Mouse (Mus musculus): ENCODE data around the gene Hist2h3c2. TPM values are rescaled to one million over a fixed set of nuclear protein-coding genes. Genes with fewer than 3 reads are reported as not detected.
A peak's percentile ranks its signal among the peaks of the same experiment; 100 is the strongest.

Hist2h3c2 gene
- polyA plus RNA-seq, 1 experiment from 2014 or later: 6.4 TPM

DNA sequence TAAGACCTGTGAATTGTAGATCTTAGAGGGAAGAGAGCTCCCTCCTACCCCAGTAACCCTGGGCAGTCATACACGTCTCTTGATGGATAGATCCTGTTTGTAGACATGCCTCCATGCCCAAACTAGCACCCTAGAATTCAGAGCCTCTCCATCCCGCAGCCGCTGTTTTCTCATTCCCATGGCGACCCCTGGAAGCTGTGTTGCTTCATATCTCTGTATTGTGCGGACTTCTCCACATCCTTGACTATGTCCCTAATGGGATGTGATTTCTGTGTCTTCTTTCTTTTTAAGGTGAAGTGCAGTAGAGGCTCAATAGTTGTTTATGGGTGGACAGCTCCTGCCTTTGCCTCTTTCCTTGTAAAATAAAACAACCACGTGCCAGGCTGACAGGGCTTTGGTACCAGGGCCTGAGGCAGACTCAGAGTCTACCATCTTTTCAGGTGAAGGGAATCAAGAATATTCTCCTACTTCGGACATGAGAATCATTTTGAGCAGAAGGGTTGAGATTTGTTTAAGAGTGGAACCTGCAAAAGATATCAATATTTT lies 25.6 kb upstream of the Hist2h3c2 start:
- no peaks in the 10 kb centered on the region for H3K9me3 ChIP-seq (ENCODE audit: control insufficient read depth, low read length)
- peak overlapping the region; percentile 82 for H3K9ac ChIP-seq (ENCODE audit: low read length)
- ATAC-seq (ENCODE audit: insufficient number of reproducible peaks, insufficient read depth, low FRiP score, low read depth): no peak
- peak overlapping the region in 1 of 2 experiments; percentile 54; a peak in 2 of 4 replicates for H3K4me3 ChIP-seq (ENCODE audit: control insufficient read depth in 1 of 2, insufficient read depth in 1 of 2, low read depth in 1 of 2, low read length in 2 of 2)
- 82% methylated on average over 7 of the region's 7 CpGs for WGBS
- H3K4me1 ChIP-seq (ENCODE audit: control insufficient read depth in 2 of 2, insufficient read depth in 2 of 2, low read length in 2 of 2): peaks cover 13 to 19% of the 10 kb centered on the region in 2 experiments
- no peaks in the 10 kb centered on the region for H3K36me3 ChIP-seq (ENCODE audit: control insufficient read depth, insufficient read depth, low read length)
- H3K27ac ChIP-seq (replicated peaks in 1 of 2; ENCODE audit: control insufficient read depth in 1 of 2, insufficient read depth in 1 of 2, low read depth in 2 of 2, low read length in 2 of 2): peak overlapping the region; percentile 97 to 99
- H3K27me3 ChIP-seq (ENCODE audit: control insufficient read depth, insufficient read depth, low read length): no peaks in the 10 kb centered on the region
- H3K4me2 ChIP-seq (ENCODE audit: low read length): peak overlapping the region; percentile 71

DNA sequence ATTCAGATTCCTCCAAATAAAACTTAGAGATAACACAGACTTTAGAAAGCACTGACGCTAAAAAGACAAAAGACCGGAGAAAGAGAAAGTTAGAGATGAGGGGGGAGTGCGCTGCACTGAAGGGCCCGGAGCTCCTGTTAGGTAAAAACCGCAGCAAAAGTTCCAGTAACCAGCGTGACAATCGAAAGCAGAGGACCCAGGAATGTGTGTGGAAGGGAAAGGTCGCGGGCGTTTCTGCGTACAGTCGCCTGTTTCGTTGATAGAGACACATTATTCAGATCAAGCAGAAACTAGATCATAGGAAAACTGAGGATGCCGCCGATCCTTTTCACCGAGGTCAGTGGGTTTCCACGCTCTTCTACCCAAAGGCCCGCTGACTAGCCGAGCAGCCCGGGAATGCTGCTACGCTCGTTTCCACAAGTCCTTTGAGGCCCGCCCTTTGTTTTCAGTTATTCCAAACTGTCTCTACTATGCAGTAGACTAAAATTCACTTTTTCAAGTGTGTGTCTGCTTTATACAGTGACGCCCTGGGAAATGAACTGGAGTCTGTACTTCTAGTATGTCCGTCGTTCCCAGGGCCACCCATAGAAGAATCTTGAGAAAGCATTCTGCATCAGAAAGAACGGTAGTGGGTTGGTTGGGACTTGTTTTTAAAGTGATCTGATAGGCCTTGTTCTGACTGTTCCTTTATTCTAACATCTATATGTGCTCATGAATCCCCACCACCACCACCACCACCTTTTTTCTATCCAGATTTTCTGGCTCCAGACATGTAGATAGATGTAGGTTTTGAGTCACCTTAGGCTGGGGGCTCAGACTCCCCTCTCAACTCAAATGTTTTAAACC lies 24.9 kb upstream of the Hist2h3c2 start:
- WGBS: 8% methylated on average over 27 of the region's 27 CpGs
- H3K36me3 ChIP-seq (ENCODE audit: control insufficient read depth, insufficient read depth, low read length): no peaks in the 10 kb centered on the region
- peak overlapping the region; percentile 97 to 99 for H3K27ac ChIP-seq (replicated peaks in 1 of 2; ENCODE audit: control insufficient read depth in 1 of 2, insufficient read depth in 1 of 2, low read depth in 2 of 2, low read length in 2 of 2)
- no peak for ATAC-seq (ENCODE audit: insufficient number of reproducible peaks, insufficient read depth, low FRiP score, low read depth)
- peak overlapping the region; percentile 71 for H3K4me2 ChIP-seq (ENCODE audit: low read length)
- H3K9me3 ChIP-seq (ENCODE audit: control insufficient read depth, low read length): no peaks in the 10 kb centered on the region
- peak overlapping the region; percentile 54 to 58 for H3K4me3 ChIP-seq (ENCODE audit: control insufficient read depth in 1 of 2, insufficient read depth in 1 of 2, low read depth in 1 of 2, low read length in 2 of 2)
- peaks cover 13 to 19% of the 10 kb centered on the region in 2 experiments for H3K4me1 ChIP-seq (ENCODE audit: control insufficient read depth in 2 of 2, insufficient read depth in 2 of 2, low read length in 2 of 2)
- no peaks in the 10 kb centered on the region for H3K27me3 ChIP-seq (ENCODE audit: control insufficient read depth, insufficient read depth, low read length)
- H3K9ac ChIP-seq (ENCODE audit: low read length): peak overlapping the region; percentile 82

DNA sequence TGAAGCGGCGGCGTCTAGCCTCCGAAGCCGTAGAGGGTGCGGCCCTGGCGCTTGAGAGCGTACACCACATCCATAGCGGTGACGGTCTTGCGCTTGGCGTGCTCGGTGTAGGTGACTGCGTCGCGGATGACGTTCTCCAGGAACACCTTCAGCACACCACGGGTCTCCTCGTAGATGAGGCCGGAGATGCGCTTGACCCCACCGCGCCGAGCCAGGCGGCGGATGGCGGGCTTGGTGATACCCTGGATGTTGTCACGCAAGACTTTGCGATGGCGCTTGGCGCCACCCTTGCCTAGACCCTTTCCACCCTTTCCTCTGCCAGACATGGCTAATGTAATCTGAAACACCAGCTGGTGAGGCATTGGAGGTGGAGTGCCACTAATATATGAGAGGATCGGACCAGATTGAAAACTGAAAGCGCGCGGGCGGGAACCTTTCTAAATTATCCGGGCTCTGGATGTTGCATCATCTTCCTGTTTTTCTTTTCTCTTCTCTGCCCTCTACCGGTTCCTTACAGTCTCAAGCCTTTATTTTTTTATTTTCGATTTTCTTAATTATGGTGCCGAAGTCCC lies 24.1 kb upstream of the Hist2h3c2 start, which contains the start of gene Hist2h4:
TSS of gene Hist2h4 (minus strand) at position 333 of the 572 bp plus-strand sequence.
- peak within 1 kb of the TSS; percentile 82 for H3K9ac ChIP-seq (ENCODE audit: low read length)
- WGBS: under 1% methylated on average over 40 of the region's 40 CpGs
- H3K4me2 ChIP-seq (ENCODE audit: low read length): peak within 1 kb of the TSS; percentile 71
- H3K9me3 ChIP-seq (ENCODE audit: control insufficient read depth, low read length): no peaks in the 10 kb centered on the region
- peak within 1 kb of the TSS; percentile 54 to 83 for H3K4me3 ChIP-seq (ENCODE audit: control insufficient read depth in 1 of 2, insufficient read depth in 1 of 2, low read depth in 1 of 2, low read length in 2 of 2)
- no peaks in the 10 kb centered on the region for H3K27me3 ChIP-seq (ENCODE audit: control insufficient read depth, insufficient read depth, low read length)
- H3K4me1 ChIP-seq (ENCODE audit: control insufficient read depth in 2 of 2, insufficient read depth in 2 of 2, low read length in 2 of 2): peaks cover 13 to 17% of the 10 kb centered on the region in 2 experiments
- H3K27ac ChIP-seq (replicated peaks in 1 of 2; ENCODE audit: control insufficient read depth in 1 of 2, insufficient read depth in 1 of 2, low read depth in 2 of 2, low read length in 2 of 2): peak within 1 kb of the TSS; percentile 97 to 99
- ATAC-seq (ENCODE audit: insufficient number of reproducible peaks, insufficient read depth, low FRiP score, low read depth): peak; percentile 86
- no peaks in the 10 kb centered on the region for H3K36me3 ChIP-seq (ENCODE audit: control insufficient read depth, insufficient read depth, low read length)

DNA sequence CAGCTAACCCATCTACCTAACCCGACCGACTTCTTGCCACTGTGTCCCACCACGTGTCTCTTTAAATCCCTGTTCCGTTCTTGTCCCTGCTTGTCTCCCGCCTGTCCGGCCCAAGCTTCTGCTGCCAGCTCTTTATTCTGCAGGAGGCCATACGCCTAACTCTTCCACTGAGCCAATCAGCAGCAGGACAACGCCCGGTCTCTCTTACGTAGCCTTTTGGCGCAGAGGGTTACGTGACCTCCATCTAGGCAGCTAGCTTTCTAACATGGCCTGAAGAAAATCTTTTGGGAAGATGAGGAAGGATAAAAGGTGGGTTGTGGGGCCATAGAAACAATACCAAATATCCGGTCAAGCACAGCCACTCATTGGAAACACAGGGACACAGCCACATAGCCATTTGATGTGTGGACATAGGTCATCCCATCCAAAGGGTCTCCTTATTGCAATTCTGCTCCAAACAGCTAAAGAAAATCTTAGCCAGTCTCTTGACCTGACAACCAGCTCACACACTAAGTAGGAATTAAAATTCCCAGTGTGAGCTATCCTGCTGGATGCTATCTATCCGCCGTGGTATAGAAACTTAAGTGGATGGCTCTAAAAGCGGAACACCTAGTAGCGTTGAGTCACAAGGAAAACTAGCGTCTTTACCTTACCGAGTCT lies 23.4 kb upstream of the Hist2h3c2 start:
- H3K27me3 ChIP-seq (ENCODE audit: control insufficient read depth, insufficient read depth, low read length): no peaks in the 10 kb centered on the region
- H3K36me3 ChIP-seq (ENCODE audit: control insufficient read depth, insufficient read depth, low read length): no peaks in the 10 kb centered on the region
- peak overlapping the region; percentile 93 to 97 for H3K27ac ChIP-seq (replicated peaks in 1 of 2; ENCODE audit: control insufficient read depth in 1 of 2, insufficient read depth in 1 of 2, low read depth in 2 of 2, low read length in 2 of 2)
- 1% methylated on average over 19 of the region's 19 CpGs for WGBS
- peaks cover 13 to 14% of the 10 kb centered on the region in 2 experiments for H3K4me1 ChIP-seq (ENCODE audit: control insufficient read depth in 2 of 2, insufficient read depth in 2 of 2, low read length in 2 of 2)
- H3K9me3 ChIP-seq (ENCODE audit: control insufficient read depth, low read length): no peaks in the 10 kb centered on the region
- ATAC-seq (ENCODE audit: insufficient number of reproducible peaks, insufficient read depth, low FRiP score, low read depth): peak; percentile 80
- peak overlapping the region; percentile 71 for H3K4me2 ChIP-seq (ENCODE audit: low read length)
- peak overlapping the region; percentile 82 for H3K9ac ChIP-seq (ENCODE audit: low read length)
- peak overlapping the region; percentile 54 to 83 for H3K4me3 ChIP-seq (ENCODE audit: control insufficient read depth in 1 of 2, insufficient read depth in 1 of 2, low read depth in 1 of 2, low read length in 2 of 2)

DNA sequence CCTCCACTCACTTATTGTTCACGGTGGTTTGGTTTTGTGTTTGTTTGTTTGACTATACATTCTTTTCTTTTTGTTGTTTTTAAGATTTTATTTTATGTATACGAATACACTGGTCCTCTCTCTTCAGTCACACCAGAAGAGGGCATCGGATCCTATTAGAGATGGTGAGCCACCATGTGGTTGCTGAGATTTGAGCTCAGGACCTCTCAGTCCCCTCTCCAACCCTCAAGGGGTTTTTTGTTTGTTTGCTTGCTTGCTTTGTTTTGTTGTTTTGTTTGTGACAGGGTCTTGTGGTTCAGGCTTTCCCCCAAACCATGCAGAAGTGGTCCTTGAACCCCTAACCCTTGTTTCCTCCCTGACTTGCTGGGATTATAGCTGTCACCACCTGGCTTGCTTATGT lies 22.7 kb upstream of the Hist2h3c2 start:
- Histone ChIP-seq H3K36me3 (ENCODE audit: control insufficient read depth, insufficient read depth, low read length) (no peaks in the 10 kb centered on the region), H3K27ac (replicated peaks in 1 of 2; ENCODE audit: control insufficient read depth in 1 of 2, insufficient read depth in 1 of 2, low read depth in 2 of 2, low read length in 2 of 2) (peak overlapping the region; percentile 93 to 97), H3K4me2 (ENCODE audit: low read length) (peak overlapping the region; percentile 71), H3K9me3 (ENCODE audit: control insufficient read depth, low read length) (no peaks in the 10 kb centered on the region), H3K4me1 (ENCODE audit: control insufficient read depth in 2 of 2, insufficient read depth in 2 of 2, low read length in 2 of 2) (peaks cover 13 to 14% of the 10 kb centered on the region in 2 experiments), H3K9ac (ENCODE audit: low read length) (peak overlapping the region; percentile 82), H3K27me3 (ENCODE audit: control insufficient read depth, insufficient read depth, low read length) (no peaks in the 10 kb centered on the region), H3K4me3 (ENCODE audit: control insufficient read depth in 1 of 2, insufficient read depth in 1 of 2, low read depth in 1 of 2, low read length in 2 of 2) (no peak overlapping the region; a peak in 1 of 4 replicates)
- ATAC-seq (ENCODE audit: insufficient number of reproducible peaks, insufficient read depth, low FRiP score, low read depth): no peak
- WGBS: 67% methylated on average over 3 of the region's 3 CpGs

DNA sequence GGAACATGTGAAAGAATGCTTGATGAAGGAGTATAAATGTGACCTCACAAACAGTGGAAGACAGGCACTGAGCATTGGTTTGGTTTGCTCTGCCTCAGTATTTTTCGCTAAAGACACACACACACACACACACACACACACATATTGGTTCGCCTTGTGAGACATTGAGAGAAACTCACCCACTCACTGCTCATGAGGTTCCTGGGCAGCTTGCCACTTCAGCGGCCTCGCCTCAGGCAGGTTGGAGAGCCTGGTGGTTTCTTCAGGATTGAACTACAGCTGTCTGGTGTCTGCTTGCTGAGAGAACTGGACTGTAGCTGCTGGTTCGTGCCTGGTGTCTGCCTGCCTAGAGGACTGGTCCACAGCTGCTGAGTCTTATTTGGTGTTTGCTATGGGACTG lies 21.3 kb upstream of the Hist2h3c2 start:
- Histone ChIP-seq H3K4me2 (ENCODE audit: low read length) (no peak overlapping the region), H3K27ac (replicated peaks in 1 of 2; ENCODE audit: control insufficient read depth in 1 of 2, insufficient read depth in 1 of 2, low read depth in 2 of 2, low read length in 2 of 2) (no peak overlapping the region), H3K27me3 (ENCODE audit: control insufficient read depth, insufficient read depth, low read length) (no peaks in the 10 kb centered on the region), H3K9me3 (ENCODE audit: control insufficient read depth, low read length) (no peaks in the 10 kb centered on the region), H3K4me1 (ENCODE audit: control insufficient read depth in 2 of 2, insufficient read depth in 2 of 2, low read length in 2 of 2) (peaks cover 13 to 14% of the 10 kb centered on the region in 2 experiments), H3K9ac (ENCODE audit: low read length) (no peak overlapping the region), H3K4me3 (ENCODE audit: control insufficient read depth in 1 of 2, insufficient read depth in 1 of 2, low read depth in 1 of 2, low read length in 2 of 2) (no peak overlapping the region), H3K36me3 (ENCODE audit: control insufficient read depth, insufficient read depth, low read length) (no peaks in the 10 kb centered on the region)
- WGBS: 87% methylated on average over 5 of the region's 5 CpGs
- no peak for ATAC-seq (ENCODE audit: insufficient number of reproducible peaks, insufficient read depth, low FRiP score, low read depth)

DNA sequence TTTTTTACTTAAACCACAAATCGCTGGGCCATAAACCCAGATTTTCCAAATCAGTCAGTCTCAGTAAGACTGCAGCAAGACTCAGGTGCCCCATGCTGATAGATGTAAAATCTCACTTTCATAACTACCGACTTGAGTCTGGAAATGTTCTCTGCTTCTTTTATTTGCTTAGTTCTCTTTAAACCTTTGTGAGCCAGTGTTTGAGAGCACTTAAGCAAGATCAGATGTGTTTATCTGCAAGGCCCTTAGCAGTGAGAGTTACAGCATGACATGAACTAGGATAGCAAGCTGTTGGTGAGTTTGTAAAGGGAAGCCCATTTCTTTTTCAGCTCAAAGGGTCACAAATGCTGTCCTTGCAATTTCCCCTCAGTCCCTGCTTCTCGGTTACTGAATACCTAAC lies 18.3 kb upstream of the Hist2h3c2 start:
- Histone ChIP-seq H3K9me3 (ENCODE audit: control insufficient read depth, low read length) (no peaks in the 10 kb centered on the region), H3K4me1 (ENCODE audit: control insufficient read depth in 2 of 2, insufficient read depth in 2 of 2, low read length in 2 of 2) (peaks cover 5 to 6% of the 10 kb centered on the region in 2 experiments), H3K36me3 (ENCODE audit: control insufficient read depth, insufficient read depth, low read length) (no peaks in the 10 kb centered on the region), H3K4me3 (ENCODE audit: control insufficient read depth in 1 of 2, insufficient read depth in 1 of 2, low read depth in 1 of 2, low read length in 2 of 2) (no peak overlapping the region), H3K4me2 (ENCODE audit: low read length) (no peak overlapping the region), H3K27me3 (ENCODE audit: control insufficient read depth, insufficient read depth, low read length) (no peaks in the 10 kb centered on the region), H3K9ac (ENCODE audit: low read length) (no peak overlapping the region), H3K27ac (replicated peaks in 1 of 2; ENCODE audit: control insufficient read depth in 1 of 2, insufficient read depth in 1 of 2, low read depth in 2 of 2, low read length in 2 of 2) (no peak overlapping the region)
- ATAC-seq (ENCODE audit: insufficient number of reproducible peaks, insufficient read depth, low FRiP score, low read depth): no peak
- 66% methylated on average over 3 of the region's 3 CpGs for WGBS
